Mouse (Mus musculus): ENCODE data around the gene Izumo1r.
A peak's percentile ranks its signal among the peaks of the same experiment; 100 is the strongest.

Izumo1r gene

GRCm38 (mm10) chr9:14903581-14904378, at the start of gene Izumo1r:
Gene Izumo1r, minus strand, starts transcription at chr9:14903949.
- no peak for DNase-seq

- DNase-seq: no peak
These were observed 47.3 kb upstream of the Izumo1r start for GRCm38 (mm10) chr9:14951072-14951471.

DNA sequence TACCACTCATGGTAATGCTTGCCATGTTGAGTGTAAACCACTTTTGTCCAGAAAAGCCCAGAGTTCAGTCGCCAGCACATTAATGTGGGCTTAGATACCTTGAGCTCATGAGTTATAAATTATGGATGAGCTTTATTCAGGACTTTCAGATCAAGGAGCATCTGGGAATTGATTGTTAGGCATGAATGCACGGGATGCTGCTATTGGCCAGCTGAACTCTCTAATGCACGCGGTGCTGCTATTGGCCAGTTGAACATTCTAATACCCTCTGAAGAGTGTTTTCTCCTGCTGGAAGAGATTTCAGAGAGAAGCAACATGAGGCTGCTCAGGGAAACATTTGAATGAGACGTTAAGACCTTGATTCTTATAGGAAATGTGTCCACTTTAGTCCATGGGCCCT, 45.1 kb upstream of the Izumo1r start:
- no peak for DNase-seq

DNA sequence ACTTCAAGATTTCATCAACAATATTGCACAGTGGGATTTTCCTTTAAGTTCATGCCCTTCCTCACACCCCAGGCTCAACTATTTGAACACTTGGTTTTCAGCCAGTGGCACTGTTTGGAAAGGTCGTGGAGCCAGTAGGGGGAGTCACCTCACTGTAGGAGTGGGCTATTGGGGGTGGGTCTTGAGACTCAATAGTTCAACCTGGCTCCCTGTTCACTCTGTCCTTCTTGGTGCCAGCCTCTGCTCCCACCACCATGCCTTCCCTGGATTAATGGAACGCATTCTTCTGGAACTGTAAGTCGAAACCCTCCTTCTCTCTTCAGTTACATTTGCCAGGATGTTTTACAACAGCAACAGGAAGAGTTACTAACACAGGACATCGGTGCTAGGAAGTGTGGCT, 42.9 kb upstream of the Izumo1r start:
- no peak for DNase-seq

DNA sequence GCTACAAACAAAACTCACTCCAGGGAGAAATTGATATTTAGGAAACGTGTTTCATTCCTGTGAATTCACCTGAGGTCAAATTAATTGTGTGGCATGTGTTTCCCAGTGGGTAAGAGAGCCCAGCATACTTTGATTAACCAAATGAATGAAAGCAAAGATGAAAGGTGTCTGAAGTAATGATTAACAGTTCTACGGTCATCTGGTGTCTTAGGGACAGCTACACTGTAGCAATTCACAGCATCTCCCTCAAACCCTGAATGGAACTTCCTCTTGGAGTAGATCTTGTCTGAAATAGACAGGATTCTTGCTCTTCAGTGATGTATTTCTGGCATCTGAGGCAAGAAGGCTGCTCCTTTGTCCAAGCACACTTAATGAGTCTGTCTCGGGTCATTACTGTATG, 42.2 kb upstream of the Izumo1r start:
- no peak for DNase-seq

- no peak for DNase-seq
These were observed 38.5 kb upstream of the Izumo1r start for GRCm38 (mm10) chr9:14942143-14942720.

DNA sequence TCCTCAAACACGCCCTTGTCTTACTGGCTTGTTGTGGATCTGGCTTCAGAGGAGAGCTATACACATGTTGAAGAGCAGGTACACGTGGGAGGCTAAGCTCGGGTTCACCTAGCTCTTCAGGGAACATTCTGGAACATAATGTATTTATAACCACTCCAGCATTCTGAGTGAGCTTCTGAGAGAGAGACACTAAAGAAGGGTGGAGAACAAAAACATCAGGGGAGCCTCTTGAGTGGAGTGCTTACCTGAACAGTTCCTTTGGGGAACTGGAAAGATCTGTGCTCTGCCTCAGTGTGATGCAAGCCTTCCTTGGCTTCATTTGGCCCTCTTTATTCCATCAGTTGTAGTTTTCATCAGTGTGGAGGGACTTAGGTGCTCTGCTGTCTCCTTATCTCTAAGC, 35.9 kb upstream of the Izumo1r start:
- DNase-seq: no peak

DNA sequence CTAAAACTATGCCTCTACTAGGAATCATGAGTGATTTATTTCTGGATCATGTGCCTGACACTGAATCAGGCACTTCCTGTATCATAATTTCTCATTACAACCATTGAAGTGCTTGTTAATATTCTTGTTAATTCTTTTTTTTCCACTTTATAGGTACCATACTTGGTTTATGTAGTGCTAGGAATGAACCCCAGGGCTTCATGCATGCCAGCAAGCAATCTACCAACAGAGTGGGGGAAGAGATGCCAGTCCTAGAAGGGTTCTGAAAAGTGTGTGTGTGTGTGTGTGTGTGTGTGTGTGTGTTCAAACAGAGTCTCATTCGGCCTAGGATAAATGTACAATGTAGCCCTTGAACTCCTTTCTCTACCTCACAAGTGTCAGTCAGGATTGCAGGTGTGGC, 33.6 kb upstream of the Izumo1r start:
- DNase-seq: no peak

GRCm38 (mm10) chr9:14934851-14935250, 31.1 kb upstream of the Izumo1r start:
- no peak for DNase-seq

DNA sequence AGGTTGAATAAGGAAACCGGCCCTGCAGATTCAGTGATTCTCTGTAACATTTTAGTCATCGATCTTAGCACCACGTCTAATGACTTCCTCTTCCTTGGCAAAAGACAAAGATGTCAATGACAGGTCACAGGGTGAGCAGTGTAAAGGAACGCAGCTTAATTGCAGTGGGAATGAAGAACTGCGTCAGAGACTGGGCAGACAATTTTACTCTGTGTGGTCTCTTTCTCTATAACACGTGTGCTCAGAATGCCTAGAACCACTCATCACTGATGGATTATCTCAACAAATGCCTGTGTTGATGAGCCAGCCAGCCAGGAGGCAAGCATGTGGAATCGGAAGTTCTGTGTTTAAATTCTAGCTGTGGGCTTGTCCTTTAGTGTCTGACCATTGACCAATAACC, 28.2 kb upstream of the Izumo1r start:
- DNase-seq: no peak

- DNase-seq: no peak
These were observed 27.5 kb upstream of the Izumo1r start for GRCm38 (mm10) chr9:14931211-14931610.

DNA sequence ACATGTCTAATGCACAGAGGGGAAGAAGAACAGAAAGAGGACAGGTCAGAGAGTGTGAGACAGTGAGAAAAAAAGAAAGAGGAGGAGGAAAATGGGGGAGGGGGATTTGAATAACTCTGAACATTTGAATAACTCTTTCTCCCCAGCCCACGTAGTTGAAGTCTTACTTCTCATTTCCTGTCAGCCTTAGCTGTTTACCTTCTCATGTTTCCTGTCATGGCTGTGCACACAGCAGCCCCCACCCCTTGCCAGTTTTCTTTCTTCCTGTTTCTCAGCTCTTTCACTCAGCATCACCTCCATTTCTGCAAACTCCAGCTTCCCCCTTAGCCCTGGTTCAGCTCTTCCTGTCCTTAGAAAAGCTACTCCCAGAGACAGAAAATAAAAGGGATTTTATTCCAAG, 22.8 kb upstream of the Izumo1r start:
- no peak for DNase-seq

- no peak for DNase-seq
These were observed 19.9 kb upstream of the Izumo1r start for GRCm38 (mm10) chr9:14923625-14924024.

DNA sequence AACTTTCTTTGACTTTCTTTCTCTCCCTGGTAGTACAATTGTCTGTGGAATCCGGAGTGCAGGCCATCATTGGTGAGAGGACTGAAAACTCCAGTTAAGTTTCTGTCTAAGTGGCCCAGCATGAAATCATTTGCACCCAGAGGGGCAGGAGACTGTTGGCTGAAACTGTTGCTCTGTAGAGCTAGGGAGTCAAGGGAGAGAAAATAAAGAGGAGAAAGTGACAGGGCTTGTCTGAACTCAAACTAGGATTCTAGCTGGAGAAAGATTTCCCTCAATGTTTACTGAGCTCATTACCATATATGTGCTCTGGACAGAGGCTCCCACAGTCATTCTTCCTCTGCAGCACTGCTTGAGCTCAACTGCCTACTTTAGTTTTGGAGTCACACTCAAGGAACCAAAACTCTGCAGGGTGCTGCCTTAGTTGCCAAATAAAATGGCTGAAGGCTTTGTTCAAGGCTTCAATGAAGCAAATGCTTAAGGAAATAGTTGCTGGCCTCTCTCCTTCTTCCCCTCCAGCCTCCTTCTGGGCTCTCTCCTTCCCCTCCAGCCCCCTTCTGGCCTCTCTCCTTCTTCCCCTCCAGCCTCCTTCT, 18.3 kb upstream of the Izumo1r start:
- no peak for DNase-seq

- no peak for DNase-seq
These were observed 17.5 kb upstream of the Izumo1r start for GRCm38 (mm10) chr9:14921254-14921653.

GRCm38 (mm10) chr9:14920608-14921007, 16.9 kb upstream of the Izumo1r start:
- no peak for DNase-seq

DNA sequence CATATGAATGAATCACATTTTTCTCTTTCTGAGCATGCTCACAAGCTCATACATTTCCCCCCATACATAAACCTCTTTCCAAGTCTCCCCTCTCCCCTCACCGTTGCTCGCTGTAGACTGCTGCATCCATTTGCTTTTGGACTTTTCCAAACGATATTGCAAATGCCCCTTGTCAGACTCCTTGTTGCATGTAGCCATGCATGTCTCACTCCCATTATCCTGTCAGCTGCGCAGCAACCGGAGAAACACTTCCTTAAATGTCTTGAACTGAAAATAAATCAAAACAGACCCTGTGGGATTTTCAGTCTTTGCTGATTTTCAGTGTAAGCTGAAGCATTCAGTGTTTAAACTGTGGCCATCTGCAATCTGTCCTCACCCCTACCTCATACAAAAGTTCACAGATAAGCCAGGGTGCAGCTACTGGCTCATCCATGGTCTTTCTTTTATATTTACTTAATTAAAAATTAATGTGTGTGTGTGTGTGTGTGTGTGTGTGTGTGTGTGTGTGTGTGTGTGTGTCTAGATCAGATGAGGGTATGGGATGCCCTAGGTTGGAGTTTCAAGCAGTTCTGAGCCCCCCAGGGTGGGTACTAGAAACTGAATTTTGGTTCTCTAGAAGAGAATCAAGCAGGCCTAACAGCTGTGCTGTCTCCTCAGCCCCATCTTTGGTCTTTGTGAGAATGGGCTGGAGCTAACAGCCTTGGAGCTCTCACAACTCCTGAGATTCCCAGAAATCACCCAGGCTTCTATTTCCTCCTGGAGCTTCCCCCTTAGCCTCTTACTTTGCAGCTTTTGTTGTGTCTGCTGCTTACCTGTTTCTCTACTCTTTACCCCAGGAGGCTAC, 15.3 kb upstream of the Izumo1r start:
- no peak for DNase-seq

DNA sequence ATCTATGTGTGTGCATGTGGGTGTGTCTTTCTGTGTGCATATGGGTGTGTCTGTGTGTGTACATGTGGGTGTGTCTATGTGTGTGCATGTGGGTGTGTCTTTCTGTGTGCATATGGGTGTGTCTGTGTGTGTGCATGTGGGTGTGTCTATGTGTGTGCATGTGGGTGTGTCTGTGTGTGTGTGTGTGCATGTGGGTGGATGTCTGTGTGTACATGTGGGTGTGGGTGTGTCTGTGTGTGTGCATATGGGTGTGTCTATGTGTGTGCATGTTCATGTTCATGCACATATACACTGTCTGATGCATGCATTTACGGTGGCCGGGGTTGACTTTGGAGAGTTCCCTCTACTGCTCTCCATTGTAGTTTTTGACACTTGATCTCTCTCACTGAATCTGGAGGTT, 13.9 kb upstream of the Izumo1r start:
- no peak for DNase-seq

DNA sequence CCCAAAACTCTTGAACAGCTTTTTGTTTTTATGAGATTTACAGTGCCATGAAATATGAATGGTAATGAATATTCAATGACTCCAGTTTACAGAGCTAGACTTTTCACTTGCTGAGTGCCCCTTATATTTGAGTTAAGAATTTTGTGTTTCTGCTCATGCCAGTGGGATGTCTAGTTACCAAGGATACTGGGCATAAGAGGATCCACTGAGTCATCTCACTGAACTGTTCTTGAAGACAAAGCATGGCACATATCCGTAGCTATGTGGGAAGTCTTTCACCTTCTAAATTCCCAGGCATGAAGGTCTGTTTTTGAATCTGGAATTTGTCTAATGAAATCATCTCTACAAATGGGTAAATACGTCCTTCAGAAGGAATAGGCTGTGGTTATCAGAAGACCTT, 8.3 kb upstream of the Izumo1r start:
- DNase-seq: no peak

DNA sequence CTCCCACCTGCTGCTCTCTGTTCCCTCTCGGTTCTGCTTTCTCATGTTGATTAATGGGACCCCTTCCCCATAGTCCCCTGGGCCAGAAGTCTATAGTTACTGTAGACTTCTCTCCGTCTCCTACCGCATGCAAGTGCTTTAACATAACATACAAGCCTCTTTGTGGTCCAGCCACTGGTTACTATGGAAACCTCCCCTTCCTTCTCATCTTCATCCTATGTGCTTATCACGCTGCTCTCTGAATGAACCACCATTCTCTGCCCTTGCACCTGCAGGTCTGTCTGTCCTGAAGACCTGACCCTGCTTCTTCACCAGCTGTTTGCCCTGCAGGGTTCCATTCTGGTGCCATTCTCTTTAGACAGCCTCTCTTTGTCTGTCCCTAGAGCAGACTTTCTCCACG, 6.2 kb upstream of the Izumo1r start:
- no peak for DNase-seq

- DNase-seq: peak; percentile 54
These were observed 4.2 kb upstream of the Izumo1r start for GRCm38 (mm10) chr9:14907816-14908415.

DNA sequence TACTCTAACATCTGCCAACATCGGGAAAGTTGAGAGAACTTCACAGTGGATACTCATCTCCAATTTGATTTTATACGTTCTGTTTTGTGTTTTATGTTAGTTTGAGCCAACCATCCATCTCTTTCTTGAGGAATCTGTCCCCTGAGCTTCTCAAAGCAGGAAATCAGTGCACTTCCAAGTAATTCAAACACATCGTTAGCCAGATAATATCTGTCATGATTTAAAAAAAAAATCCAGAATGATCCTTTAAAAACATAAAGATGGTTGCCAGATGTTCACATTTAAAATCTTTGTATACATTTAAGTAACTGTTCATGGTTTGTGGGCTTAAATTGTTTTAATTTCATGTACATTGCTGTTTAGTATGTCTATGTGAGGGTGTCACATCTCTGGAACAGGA, 2.2 kb upstream of the Izumo1r start:
- no peak for DNase-seq
